Mouse (Mus musculus) heart, adult 11 months (tissue): Measurements from ENCODE around the gene Ppm1h.

Source experiments
- DNase-seq: peaks from one replicate; pipeline ENCODE4 v3.0.0; 2022

Gene Ppm1h

DNA sequence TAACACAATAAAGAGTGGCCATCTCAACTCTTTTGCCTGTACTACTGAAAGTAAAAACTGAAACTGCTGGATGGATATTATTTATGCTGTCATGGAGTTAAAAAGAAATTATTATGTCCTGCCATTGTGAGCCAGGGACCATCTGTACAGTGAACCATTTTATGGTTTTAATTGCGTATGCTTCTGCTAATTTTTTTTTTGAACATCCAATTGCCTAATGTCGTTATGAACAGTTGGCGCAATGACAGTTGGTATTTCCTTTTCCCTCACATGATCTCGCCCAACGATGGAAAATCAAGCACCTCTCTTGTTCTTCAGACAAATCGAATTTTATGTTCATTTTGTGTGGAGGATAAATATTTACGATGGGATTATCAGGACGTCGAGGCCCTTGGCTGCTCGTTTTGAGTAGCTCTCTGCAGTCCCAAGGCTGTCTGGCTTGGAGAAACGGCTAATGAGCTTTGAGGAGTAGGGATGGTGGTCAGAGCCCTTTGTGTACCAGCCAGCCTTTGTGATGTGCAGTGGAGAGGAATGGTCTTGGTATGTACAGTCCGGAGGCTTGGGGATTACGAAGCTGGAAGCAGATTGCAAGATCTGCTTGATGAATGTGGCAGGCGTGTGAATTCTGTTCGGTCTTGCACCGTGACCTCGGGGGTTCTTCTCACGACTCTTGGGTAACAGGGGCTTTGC, 183.3 kb downstream of the Ppm1h start:
- no peak for DNase-seq

- DNase-seq, result no peak
Observed at GRCm38 (mm10) chr10:122862386-122863023, 183.9 kb downstream of the Ppm1h start.

GRCm38 (mm10) chr10:122869865-122870503, 191.4 kb downstream of the Ppm1h start:
- no peak for DNase-seq

DNA sequence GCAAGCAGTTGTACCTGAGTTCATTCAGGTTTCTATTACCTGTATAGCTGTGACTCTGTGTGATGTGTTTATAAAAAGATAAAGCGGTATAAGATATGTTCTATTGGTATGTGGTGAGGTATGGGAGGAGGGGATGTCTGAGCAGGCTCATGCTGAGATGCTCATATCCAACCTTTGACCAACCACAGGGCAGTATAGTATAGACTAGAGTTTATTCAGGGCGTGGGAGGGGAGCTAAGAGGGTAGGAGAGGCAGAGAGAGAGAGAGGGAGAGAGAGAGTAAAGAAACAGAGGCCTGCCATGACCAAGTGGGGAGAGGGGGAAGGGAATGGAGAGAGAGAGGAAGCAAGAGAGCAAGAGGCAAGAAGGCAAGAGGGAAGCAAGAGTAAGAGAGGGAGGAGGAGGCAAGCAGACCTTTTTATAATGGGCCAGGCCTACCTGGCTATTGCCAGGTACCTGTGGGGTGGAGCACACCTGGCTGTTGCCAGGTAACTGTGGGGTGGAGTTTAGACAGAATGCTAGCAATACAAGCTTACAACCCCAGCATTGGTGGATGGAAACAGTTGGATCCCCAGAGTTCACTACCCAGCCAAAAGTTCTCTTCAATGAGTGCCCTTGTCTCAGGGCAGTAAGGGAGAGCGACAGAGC, 192.4 kb downstream of the Ppm1h start:
- no peak for DNase-seq

GRCm38 (mm10) chr10:122872720-122873119, 194.2 kb downstream of the Ppm1h start:
- no peak for DNase-seq

- DNase-seq, result no peak
Observed at GRCm38 (mm10) chr10:122876964-122877363, 198.4 kb downstream of the Ppm1h start.

GRCm38 (mm10) chr10:122877436-122877835, 198.9 kb downstream of the Ppm1h start:
- DNase-seq, result no peak

DNA sequence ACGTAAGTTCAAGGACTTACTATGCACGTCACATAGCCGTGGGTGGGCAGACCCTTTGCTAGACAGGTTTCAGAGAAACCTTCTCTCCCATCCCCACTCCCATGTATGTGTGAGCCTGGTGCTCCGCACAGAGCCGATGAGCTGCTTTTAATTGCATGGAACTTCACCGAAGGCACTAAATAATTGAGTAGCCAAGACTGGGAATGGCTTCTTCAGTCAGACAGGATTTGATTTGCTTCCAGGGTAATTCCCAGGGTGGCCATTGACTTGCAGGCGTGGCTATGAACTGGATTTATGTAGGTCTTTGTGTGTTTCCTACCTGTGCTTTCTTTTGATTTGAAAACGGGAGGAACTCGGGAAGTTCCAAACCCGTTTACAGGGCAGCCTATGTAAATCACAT, 202.9 kb downstream of the Ppm1h start:
- DNase-seq, result no peak

GRCm38 (mm10) chr10:122882614-122883013, 204.1 kb downstream of the Ppm1h start:
- DNase-seq, result no peak

DNA sequence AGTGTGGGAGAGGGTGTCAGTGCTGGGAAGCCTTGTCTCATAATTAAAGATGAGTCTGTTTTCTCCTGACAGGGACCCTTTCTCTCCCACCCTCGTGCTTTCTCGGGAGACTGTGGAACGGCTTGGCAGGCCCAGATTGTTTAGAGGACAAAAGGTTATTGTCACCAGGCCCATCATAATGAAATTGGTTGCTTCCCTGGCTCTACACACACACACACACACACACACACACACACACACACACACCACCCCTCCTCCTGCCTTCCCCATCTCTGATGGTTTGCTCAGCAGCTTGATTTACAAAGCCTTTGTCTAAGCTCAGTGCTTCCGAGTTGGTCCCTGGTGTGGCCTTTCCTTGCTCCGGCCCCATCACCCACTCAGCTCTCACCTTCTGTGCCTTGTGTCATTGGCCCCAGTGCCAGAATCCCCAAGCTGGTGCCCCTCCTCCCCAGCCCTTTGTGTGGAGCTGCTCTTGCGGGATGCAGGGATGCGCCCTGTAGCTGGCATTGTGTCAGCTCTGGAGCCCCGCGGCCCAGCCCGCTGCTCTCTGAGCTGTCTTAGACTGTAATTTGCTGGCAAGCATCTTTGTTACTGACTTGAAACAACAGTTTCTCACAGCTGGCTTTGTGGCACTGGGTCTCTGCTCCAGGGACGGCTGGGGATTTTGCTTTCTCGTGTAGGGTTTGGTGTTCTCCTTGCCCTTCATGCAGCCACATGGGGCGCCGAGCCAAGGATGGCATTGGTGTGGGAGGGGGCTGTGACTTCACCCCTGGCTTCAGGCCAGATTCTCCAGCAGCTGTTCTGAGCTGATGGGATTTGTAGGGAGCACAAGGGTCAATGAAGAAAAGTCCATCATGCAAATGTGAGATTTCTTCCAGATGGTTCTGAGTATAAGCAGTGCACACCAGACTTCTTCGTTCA, 205.5 kb downstream of the Ppm1h start:
- DNase-seq, result peak; percentile 97

- DNase-seq, result peak; percentile 89
Observed at GRCm38 (mm10) chr10:122885301-122885700, 206.7 kb downstream of the Ppm1h start.

- DNase-seq, result peak; percentile 95
Observed at GRCm38 (mm10) chr10:122886055-122886915, 207.7 kb downstream of the Ppm1h start.

DNA sequence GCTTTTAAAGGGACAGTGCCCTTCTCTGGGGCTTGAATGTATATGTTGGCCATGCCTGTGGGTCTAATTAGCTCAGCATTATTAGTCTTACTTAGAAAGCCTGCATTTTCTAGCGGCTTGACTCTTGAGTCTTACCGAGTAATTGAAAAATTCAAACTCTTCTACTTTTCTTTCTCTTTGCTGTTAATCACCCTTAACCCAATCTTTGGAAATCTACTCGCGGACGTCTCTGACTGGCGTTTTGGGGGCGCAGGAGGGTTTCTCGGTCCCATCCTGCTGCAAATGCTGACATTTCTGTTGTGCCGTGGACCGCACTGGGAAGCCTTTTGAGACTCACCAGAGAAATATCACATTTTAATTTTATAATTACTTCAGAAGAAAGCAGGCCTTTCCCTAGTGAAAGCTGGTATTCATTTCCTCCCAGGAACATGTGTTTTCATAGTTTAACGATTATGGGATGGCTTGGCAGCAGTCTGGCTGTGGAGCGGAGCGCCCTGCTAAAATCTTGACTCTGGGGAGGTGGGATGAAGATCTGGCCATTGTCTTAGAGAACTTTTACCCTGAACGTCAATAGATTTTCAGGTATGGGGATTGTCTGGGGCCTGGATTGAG, 208.5 kb downstream of the Ppm1h start:
- DNase-seq, result no peak

DNA sequence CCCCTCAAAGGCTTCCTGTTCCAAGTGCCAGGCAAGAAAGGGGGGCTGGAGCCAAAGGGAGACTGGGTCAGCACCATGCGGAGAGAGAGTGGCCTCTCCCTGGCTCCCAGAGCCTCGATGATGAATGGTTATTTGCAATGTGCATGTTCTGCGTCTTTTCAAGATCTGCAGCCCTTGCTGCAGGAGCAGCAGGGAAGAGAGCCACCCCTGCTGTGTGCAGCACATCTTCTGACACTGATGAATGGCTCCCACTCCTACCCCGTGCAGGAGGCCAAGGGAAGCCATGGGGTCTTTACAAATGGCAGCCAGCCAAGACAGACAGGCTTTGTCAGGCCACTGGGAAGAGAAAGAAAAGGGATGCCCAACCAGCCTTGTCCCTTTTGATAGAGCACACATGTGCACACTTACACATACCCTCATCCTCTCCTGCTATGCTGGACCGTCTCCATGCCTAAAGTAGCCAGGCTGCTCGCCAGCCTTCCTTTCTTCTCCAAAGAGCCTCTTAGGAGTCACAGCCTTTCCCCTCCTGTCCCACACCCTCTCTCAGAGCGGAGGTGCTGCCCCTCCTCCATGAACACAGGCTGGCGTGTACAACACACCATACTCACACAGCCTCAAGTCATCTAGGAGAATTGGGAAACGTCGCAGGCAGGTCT, 209.1 kb downstream of the Ppm1h start:
- peak; percentile 94 for DNase-seq

DNA sequence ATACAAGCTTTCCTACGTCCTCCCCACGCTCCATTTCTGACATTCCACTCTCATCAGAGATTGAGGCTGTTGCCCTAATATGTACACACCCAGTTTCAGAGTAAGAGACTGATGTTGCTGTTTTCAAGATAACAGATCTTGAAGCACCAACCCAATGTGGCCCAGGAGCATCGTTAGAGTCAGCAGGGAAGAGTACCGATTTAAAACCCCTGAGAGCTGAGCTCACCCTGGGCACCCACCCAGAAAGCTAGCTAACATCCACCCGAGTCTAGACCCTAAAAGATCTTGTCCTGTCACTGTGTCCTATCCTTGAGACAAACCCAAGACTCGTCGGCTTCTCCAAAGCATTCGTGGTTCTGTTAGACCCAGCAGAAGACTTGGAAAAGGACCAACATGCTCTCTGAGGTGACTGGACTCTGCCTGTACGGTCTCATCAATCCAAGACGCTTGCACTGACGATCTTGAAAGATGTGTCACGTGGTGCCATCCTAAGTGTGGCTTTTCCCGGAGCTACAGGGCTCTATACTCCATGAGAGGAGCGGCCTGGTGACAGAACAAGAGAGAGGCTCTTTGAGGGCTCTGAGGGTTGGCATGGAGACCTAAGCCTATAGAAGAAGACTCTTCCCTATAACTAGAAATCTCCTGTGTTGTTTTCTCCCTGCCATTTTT, 212.3 kb downstream of the Ppm1h start:
- peak; percentile 91 for DNase-seq

DNA sequence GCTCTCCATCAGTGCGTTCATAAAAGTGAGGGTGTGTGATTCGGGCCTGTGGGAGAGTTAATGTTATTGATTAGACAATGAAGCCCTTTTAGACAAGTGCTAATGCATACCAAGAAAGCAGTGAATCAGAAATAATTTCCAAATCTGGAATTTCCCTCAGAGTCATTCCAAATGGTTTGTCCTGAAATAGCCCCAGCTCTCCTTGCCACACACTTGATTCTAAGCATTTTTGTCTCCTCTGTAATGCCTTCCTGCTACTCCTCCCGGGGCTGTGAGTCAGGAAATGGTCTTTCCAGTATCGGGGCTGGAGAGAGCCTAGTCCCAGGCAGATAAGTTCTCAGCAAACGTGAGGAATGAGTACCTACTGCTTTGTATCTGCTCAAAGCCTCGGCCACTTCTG, 212.9 kb downstream of the Ppm1h start:
- peak; percentile 95 for DNase-seq

- DNase-seq, result peak; percentile 99
Observed at GRCm38 (mm10) chr10:122894555-122895069, 216.1 kb downstream of the Ppm1h start.

DNA sequence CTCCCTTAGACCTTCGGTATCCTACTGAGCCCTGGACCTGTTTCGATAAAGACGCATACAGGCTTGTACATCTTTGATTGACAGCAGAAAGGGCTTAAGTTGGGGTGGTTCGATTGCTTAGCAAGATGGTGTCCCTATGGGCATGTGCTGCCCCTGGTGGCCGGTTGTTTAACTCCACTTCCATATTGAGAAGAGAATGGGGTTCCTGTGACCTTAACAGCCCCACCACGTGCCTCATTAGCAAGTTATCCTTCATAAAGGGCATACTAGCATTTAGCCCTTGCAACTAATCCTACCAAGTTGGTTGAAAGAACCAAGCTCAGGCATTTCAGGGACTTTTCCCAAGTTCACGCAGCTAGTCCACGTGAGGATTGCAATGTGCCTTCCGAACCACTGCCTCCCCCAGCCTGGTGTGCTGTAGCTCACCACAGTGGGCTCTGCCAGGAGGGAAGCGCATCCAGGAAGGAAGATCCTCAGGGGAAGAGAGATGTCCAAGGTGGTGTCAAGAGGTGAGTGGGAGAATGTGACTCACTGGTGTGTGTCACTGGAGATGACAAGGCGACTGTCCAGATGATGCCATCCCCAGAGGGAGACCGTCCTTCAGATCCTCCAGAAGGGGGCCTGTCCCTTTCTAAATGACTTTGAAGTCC, 216.7 kb downstream of the Ppm1h start:
- DNase-seq, result peak; percentile 94

DNA sequence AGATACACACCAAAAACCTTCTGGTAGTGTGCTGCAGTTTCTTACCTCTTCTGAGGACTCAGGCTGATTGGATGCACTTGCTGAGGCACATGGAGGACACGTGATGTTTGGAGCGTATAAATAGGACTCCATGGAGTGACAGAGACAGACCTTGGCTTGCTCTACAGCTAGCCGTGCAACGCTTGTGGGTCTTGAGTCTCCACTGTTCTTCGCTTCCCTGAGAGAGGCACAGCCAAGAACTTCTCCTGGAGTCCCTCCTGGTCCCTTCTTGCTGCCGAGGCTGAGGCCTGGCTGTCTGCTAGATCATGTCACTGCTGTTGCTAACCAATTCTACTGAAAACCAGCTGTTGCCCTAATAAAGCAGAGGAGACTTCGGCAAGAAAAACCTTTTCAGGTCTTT, 221.4 kb downstream of the Ppm1h start:
- peak; percentile 94 for DNase-seq
